Mouse (Mus musculus) cerebellum, adult 2 months (tissue): ENCODE measurements around the gene Heca.

Experiments used
- CTCF ChIP-seq: fragments of 200-500 bp; IDR thresholded peaks from 2 replicates; pipeline ENCODE4 v1.5.1; 2011; ENCODE audit warnings: low read depth, mild to moderate bottlenecking, control low read depth, low read length, moderate library complexity, borderline replicate concordance; ENCODE audit not compliant: insufficient read depth
- POLR2A ChIP-seq: fragments of 200-500 bp; IDR thresholded peaks from 2 replicates; pipeline ENCODE4 v1.6.1; 2011; ENCODE audit warnings: low read length, control low read depth, borderline replicate concordance; ENCODE audit not compliant: insufficient read depth

GRCm38 (mm10) chr10:17946046-17946445, 1.8 kb downstream of the Heca start:
- TF ChIP-seq POLR2A (no peak), CTCF (no peak)
